Mouse (Mus musculus): ENCODE data around the gene Zmym4.
"Not testable (repeated sequence)": the region's sequence is repeated elsewhere in the genome, so short reads cannot be mapped to it uniquely, and the experiment has no call there.

The Zmym4 gene

DNA sequence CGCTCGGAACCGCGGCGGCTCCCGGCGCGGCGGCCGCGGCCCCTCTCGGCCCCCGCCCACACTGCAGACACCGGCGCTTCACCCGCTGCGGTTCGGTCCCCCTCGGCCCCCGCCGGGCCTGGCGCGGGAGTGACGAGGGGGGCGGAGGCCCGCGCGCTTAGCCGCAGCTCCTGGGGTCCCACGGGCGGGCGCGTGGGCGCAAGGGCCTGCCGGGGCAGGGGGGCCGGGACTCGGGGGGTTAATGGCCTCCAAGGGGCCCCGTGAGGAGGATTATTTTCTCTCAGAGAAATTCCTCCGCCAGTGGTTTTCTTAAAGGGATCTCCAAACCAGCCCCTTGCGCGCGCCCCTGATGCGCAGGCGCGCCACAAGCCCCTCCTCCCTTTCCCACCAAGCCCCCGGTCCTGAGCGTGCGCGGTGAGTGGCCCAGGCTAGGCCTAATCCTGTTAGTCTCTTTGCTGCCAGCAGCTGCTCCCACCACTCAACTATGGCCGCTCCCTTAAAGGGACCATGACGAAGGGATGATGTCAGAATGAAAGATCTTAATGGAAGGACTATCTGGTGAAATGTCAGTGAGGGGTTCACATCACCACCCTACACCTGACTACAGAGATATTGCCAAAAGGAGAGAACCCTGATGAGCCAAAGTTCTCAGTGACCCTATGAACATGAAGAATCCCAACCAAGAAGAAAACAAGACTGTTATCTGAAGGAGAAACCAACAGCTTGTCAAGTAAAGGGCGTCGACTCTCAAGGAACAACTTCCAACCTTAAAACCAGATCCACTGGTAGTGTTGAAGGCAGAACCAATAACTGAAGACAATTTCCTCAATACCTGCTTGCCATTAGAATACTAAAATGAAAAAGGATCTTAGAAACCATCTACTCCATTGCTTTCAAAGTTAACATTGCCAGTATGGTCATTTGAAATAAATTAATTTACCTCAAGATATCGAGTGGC, at the start of gene Zmym4:
TSS of gene Zmym4 (minus strand) at position 272 of the 958 bp plus-strand sequence.
- DNase-seq: peak; percentile 96 to 98

GRCm38 (mm10) chr4:127016366-127016765, 48.4 kb upstream of the Zmym4 start:
- no peak for DNase-seq

- peak; percentile 85 to 90 for DNase-seq
Observed at GRCm38 (mm10) chr4:127015294-127015993, 47.5 kb upstream of the Zmym4 start.

GRCm38 (mm10) chr4:127005113-127005936, 37.4 kb upstream of the Zmym4 start:
- DNase-seq: peak; percentile 36 to 45

- no peak for DNase-seq
Observed at GRCm38 (mm10) chr4:127004384-127004783, 36.4 kb upstream of the Zmym4 start.

- no peak for DNase-seq
Observed at GRCm38 (mm10) chr4:127000601-127001105, 32.7 kb upstream of the Zmym4 start.

DNA sequence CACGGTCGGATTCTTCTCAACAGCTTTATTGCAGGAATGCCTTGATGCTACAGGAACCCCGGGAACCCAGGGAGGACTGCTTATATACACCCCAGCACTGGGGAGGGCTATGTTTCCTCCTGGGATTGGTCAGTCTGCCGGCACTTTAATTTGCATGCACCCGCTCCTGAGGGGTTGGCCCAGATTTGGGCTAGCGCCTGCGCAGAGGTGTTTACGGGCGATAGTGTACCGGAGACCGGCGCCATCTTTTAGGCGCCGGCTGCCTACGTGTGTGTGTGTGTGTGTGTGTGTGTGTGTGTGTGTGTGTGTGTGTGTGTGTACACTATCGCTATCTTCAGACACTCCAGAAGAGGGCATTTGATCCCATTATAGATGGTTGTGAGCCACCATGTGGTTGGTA, 31.4 kb upstream of the Zmym4 start:
- DNase-seq: not testable (repeated sequence)

GRCm38 (mm10) chr4:126992356-126992755, 24.4 kb upstream of the Zmym4 start:
- DNase-seq: no peak

- no peak for DNase-seq
Observed at GRCm38 (mm10) chr4:126990553-126990952, 22.6 kb upstream of the Zmym4 start.

DNA sequence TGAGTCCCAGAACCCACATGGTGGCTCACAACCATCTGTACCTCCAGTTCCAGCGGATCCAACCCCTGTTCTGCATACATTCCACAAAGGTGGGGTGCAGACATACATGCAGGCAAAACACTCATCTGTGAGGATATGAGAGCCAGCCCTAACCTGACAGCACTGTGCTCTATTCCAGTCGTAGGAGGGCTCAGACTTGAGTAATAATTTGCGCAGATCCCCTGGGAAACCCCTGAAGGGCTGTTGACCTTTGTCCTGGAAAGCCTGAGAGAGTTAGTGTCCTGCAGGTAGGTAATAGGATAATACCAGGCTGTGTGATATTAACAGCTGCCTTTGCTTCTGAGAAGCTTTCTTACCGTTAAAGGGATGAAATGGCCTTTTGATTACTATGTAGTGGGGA, 20.6 kb upstream of the Zmym4 start:
- DNase-seq: no peak

DNA sequence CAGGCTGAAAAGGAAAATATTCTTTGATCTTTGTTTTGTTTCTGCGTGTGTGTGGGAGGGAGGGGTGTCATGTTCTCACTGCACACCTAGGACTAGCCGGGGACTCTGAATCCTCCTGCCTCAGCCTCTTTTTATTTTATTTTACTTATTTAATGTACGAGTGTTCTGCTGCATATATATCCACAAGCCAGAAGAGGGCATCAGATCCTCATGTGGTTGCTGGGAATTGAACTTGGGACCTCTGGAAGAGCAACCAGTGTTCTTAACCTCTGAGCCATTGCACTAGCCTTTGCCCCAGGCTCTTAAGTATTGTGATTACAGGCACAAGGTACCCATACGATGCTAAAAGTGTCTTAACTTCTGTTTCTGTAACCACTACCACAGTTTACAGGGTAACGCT, 18.8 kb upstream of the Zmym4 start:
- DNase-seq: no peak

DNA sequence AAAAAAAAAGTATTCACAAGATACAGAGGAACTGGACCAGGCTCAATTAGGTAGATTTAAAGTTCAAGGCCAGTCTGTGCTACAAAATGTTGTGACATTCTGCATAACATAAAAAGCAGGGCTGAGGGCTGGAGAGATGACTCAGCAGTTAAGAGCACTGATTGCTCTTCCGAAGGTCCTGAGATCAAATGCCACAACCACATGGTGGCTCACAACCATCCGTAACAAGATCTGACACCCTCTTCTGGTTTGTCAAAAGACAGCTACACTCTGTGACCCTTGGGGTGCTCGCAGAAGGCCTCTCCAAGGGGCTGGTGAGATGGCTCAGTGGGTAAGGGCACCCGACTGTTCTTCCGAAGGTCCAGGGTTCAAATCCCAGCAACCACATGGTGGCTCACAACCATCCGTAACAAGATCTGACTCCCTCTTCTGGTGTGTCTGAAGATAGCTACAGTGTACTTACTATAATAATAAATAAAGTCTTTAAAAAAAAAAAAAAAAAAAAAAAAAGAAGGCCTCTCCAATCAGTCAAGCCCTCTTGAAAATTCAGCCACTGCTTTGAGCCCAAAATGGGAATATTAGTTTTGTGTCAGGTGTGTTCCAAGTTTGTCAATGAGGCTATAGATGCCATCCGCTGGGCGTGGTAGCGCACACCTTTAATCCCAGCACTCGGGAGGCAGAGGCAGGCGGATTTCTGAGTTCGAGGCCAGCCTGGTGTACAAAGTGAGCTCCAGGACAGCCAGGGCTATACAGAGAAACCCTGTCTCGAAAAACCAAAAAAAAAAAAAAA, 16.0 kb upstream of the Zmym4 start:
- DNase-seq: not testable (repeated sequence)

GRCm38 (mm10) chr4:126983321-126983720, 15.4 kb upstream of the Zmym4 start:
- no peak for DNase-seq

DNA sequence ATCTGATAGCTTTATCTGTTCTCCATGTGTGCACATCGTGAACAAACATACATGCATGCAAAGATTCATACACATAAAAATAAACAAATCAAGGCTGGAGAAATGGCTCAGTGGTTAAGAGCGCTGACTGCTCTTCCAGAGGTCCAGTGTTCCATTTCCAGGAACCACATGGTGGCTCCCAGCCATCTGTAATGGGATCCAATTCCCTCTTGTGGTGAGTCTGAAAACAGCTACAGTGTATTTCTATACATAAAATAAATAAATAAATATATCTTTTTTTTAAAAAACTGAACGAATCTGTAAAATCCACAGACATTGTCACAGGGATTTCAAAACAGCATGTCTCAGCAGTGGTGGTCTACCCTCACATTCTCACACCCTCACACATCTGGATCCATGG, 10.8 kb upstream of the Zmym4 start:
- DNase-seq: no peak

GRCm38 (mm10) chr4:126977467-126977866, 9.5 kb upstream of the Zmym4 start:
- DNase-seq: peak in 1 of 2 experiments; percentile 58

DNA sequence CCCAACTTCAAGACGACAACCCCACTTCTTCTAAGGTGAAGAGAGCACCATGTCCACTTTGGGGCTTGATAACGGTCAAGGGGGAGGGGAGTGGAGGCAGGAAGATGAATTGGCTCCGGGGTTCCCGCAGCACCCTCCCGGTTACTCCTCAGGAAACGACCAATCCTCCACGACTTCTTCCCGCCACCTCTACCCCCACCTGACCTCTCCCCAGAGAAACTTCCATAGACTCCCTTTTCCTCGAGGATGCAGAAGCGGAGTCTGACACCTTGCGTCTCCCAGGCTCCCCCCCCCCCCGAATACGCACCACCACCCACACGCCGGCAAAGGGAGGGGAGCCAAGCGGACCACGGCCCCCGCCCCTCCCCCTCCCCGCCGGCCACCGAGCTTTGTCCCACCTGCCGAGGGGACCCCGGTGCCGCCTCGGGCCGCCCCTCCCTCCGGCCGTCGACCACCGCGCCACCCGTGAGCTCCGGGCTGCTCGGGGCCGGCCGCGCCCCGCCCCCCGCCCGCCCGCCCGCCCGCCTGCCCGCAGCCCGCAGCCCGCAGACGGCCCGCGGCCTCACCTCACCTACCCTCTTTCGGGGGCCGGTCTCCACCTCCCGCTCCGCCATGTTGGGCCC, 583 bp downstream of the Zmym4 start:
- peak; percentile 30 to 38 for DNase-seq

- no peak for DNase-seq
Observed at GRCm38 (mm10) chr4:126958682-126959081, 9.3 kb downstream of the Zmym4 start.

- no peak for DNase-seq
Observed at GRCm38 (mm10) chr4:126958261-126958660, 9.7 kb downstream of the Zmym4 start.

- no peak for DNase-seq
Observed at GRCm38 (mm10) chr4:126957434-126957833, 10.5 kb downstream of the Zmym4 start.

GRCm38 (mm10) chr4:126950801-126951200, 17.1 kb downstream of the Zmym4 start:
- not testable (repeated sequence) for DNase-seq

DNA sequence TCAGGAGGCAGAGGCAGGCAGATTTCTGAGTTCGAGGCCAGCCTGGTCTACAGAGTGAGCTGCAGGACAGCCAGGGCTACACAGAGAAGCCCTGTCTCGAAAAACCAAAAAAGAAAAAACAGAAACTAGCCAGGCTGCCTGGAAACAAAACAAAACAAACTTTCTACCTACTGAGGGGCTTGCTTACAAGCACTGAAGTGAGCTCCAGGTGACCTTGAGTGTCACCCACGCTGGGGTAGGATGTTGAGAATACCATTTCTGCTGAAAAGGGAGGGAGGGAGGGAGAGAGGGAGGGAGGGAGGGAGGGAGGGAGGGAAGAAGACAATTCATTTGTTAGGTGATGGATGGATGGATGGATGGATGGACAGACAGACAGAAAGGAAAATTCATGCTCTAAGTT, 24.5 kb downstream of the Zmym4 start:
- DNase-seq: no peak

All from lung, postnatal 4 days (tissue).